Mouse (Mus musculus) stomach, embryonic 16.5 days (tissue): ENCODE results near the gene Neurl1a. TPM values are rescaled to one million over a fixed set of nuclear protein-coding genes. Genes with fewer than 3 reads are reported as not detected.

Experiments used
- ATAC-seq: fragments of 200-750 bp; cut with Nextera tagmentation; 2 replicates; pipeline ENCODE4 v1.8.0; 2017; ENCODE audit warnings: moderate number of reproducible peaks, moderate TSS enrichment; ENCODE audit not compliant: insufficient read depth, low FRiP score
- H3K27ac ChIP-seq: fragments of 300-500 bp; sonication (generic); 2 replicates; pipeline ENCODE4 v1.5.1; 2014; ENCODE audit warnings: low read length
- H3K27me3 ChIP-seq: fragments of 300-500 bp; sonication (generic); 2 replicates; pipeline ENCODE4 v1.6.1; 2014; ENCODE audit warnings: low read length, control low read depth, mixed read lengths; ENCODE audit not compliant: control insufficient read depth, insufficient read depth
- H3K36me3 ChIP-seq: fragments of 300-500 bp; sonication (generic); 2 replicates; pipeline ENCODE4 v1.6.1; 2014; ENCODE audit warnings: low read length; ENCODE audit not compliant: control insufficient read depth, insufficient read depth
- H3K4me1 ChIP-seq: fragments of 300-500 bp; sonication (generic); 2 replicates; pipeline ENCODE4 v1.6.1; 2014; ENCODE audit warnings: low read length, control low read depth, mixed read lengths; ENCODE audit not compliant: control insufficient read depth, insufficient read depth
- H3K4me2 ChIP-seq: fragments of 300-500 bp; sonication (generic); 2 replicates; pipeline ENCODE4 v1.6.1; 2014; ENCODE audit warnings: low read depth, low read length, mixed read lengths
- H3K4me3 ChIP-seq: fragments of 300-500 bp; sonication (generic); replicated peaks from 2 replicates; pipeline ENCODE4 v1.5.1; 2014; ENCODE audit warnings: mild to moderate bottlenecking, low read length
- H3K9ac ChIP-seq: fragments of 300-500 bp; sonication (generic); 2 replicates; pipeline ENCODE4 v1.6.1; 2014; ENCODE audit warnings: low read length
- H3K9me3 ChIP-seq: fragments of 300-500 bp; sonication (generic); replicated peaks from 2 replicates; pipeline ENCODE4 v1.6.1; 2016; ENCODE audit warnings: low read length, control low read depth; ENCODE audit not compliant: control insufficient read depth
- WGBS: fragments of 180-500 bp; shearing (Covaris S2); extraction: QIAGEN DNeasy Blood & Tissue Kit; methylation state at CpG from one replicate; pipeline ENCODE4 v1.1.7; 2014; 5-methylcytosine and 5-hydroxymethylcytosine counted together
- polyA plus RNA-seq: library from polyadenylated mRNA; unstranded; fragments of >200 nt; fragmentation: Nextera tagmentation; extraction: Ambion mirVana; gene quantifications from 2 replicates; pipeline ENCODE4 v1.2.1, GENCODE M21; 2015

Neurl1a gene
- polyA plus RNA-seq, 1 experiment from 2014 or later, result 6.8 TPM

GRCm38 (mm10) chr19:47291307-47292080 is 112.9 kb downstream of the Neurl1a start:
- H3K4me1 ChIP-seq, result peaks cover 25% of the 10 kb centered on the region
- H3K36me3 ChIP-seq, result no peaks in the 10 kb centered on the region
- no peak overlapping the region for H3K4me3 ChIP-seq
- ATAC-seq, result peak; percentile 65
- H3K9me3 ChIP-seq, result no peaks in the 10 kb centered on the region
- peak overlapping the region; percentile 22 for H3K9ac ChIP-seq
- 42% methylated on average over 7 of the region's 7 CpGs for WGBS
- no peaks in the 10 kb centered on the region for H3K27me3 ChIP-seq
- H3K27ac ChIP-seq, result peak overlapping the region; percentile 84
- H3K4me2 ChIP-seq, result no peak overlapping the region

DNA sequence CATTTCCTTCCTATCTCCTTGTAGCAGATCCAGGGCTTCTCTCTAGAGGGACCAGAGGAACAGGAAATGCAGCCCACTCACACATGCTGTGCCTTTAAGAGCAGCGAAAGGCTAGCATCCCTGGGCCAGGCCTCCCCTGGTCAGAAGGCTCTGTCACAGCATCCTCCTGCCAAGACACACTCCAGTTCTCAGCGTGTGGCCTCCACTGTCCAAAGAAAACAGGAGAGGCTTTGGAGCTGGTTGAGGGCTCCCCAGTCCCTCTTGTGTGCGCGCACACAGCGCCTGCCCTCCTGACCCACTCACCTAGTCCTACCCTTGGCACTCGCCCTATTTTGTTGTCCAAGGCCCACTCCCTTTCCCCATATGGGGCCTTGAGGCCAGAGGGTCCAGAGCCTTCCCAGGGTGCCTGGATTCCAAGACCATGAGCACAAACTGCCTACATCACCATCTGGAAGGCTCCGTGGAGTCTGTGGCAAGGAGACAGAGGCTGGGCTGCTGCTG is 113.9 kb downstream of the Neurl1a start:
- Histone ChIP-seq H3K9ac (no peak overlapping the region; the same call in 1 of the 2 replicates), H3K4me2 (no peak overlapping the region), H3K9me3 (no peaks in the 10 kb centered on the region), H3K4me1 (peaks cover 25% of the 10 kb centered on the region), H3K27ac (peak overlapping the region; percentile 84), H3K36me3 (no peaks in the 10 kb centered on the region), H3K4me3 (no peak overlapping the region), H3K27me3 (no peaks in the 10 kb centered on the region)
- peak; percentile 35; the same call in 1 of the 2 replicates for ATAC-seq
- 43% methylated on average over 7 of the region's 7 CpGs for WGBS

- peaks cover 25% of the 10 kb centered on the region for H3K4me1 ChIP-seq
- 86% methylated on average over 11 of the region's 11 CpGs for WGBS
- H3K9ac ChIP-seq, result no peak overlapping the region
- H3K4me2 ChIP-seq, result no peak overlapping the region
- H3K9me3 ChIP-seq, result no peaks in the 10 kb centered on the region
- H3K4me3 ChIP-seq, result no peak overlapping the region
- ATAC-seq, result no peak
- no peaks in the 10 kb centered on the region for H3K27me3 ChIP-seq
- H3K27ac ChIP-seq, result no peak overlapping the region
- no peaks in the 10 kb centered on the region for H3K36me3 ChIP-seq
These were observed 119.5 kb downstream of the Neurl1a start for GRCm38 (mm10) chr19:47298100-47298499.

DNA sequence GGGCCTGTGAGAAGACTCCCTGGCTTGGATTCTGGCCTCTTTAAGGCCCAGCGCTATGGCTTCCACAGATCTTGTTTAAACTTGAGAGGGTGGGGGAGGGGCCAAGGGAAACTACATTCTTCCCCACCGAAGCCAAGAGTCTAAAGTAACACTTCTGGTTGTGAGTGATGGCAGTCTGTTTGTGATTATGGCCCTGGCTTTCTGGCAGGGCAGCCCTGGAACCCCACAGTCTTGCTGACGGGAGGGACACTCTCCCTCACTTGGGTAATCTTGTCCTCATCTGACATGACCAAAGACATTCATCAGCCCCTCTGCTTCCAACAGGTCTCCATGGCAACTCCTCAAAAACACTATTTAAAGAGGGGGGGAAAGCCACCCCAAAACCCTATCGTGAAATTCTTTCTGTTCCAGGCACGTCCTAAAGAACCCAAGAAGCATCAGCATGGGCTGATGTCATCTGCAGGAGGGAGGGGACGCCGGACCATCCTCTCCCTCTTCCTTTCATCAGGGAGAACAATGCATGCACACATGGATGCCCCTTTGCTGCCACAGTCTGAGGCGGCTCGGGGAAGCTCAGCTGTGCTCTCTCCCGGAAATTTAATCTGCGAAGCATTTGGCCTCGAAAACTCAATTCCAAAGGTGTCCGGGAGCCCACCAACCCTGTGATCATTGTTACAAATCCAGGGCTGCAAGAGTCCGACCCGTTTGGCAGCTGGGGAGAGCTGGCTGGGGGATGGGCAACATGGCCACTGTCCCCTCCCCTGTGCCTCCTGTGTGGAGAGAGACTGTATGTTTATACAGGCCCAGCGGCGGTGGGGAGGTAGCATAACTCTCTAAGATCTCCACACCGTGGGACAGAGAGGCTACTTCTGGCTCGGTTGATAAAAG is 122.9 kb downstream of the Neurl1a start:
- H3K36me3 ChIP-seq, result peaks cover 2% of the 10 kb centered on the region; the same call in 1 of the 2 replicates
- H3K27me3 ChIP-seq, result no peaks in the 10 kb centered on the region
- peaks cover 34% of the 10 kb centered on the region for H3K4me1 ChIP-seq
- H3K4me2 ChIP-seq, result peak overlapping the region; percentile 23
- H3K9ac ChIP-seq, result peak overlapping the region; percentile 4
- no peak overlapping the region for H3K4me3 ChIP-seq
- 0 out of 2 replicates have a peak, but pooled peaks have one; percentile 12 for ATAC-seq
- H3K9me3 ChIP-seq, result no peaks in the 10 kb centered on the region
- H3K27ac ChIP-seq, result peak overlapping the region; percentile 78
- WGBS, result 15% methylated on average over 19 of the region's 19 CpGs

- no peak overlapping the region for H3K4me2 ChIP-seq
- peak overlapping the region; percentile 16 for H3K9ac ChIP-seq
- H3K36me3 ChIP-seq, result peaks cover 2% of the 10 kb centered on the region; the same call in 1 of the 2 replicates
- peaks cover 34% of the 10 kb centered on the region for H3K4me1 ChIP-seq
- H3K27ac ChIP-seq, result peak overlapping the region; percentile 78
- no peaks in the 10 kb centered on the region for H3K9me3 ChIP-seq
- ATAC-seq, result peak; percentile 22; the same call in 1 of the 2 replicates
- 52% methylated on average over 21 of the region's 21 CpGs for WGBS
- H3K27me3 ChIP-seq, result no peaks in the 10 kb centered on the region
- H3K4me3 ChIP-seq, result no peak overlapping the region
These were observed 123.7 kb downstream of the Neurl1a start for GRCm38 (mm10) chr19:47302191-47302852.

DNA sequence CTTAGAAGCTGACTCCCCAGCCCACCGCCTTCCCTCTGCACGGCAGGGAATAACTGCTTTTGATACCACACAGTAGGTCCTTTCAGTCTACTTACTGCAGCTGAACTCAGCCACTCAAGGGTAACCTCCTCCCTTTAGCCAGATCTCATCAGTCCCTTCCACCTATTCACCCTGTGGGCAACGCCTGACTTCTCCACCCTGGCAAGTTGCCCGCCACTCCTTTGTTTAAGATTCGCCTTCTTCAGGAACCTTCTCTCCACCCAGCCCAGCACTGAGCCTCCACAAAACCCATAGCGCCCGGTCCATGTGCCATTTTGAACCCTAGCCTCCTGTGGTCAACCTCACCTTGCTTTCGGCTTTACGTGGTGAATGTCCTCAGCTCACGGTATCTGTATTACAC is 124.5 kb downstream of the Neurl1a start:
- Histone ChIP-seq H3K27ac (peak overlapping the region; percentile 78), H3K4me2 (no peak overlapping the region), H3K4me3 (no peak overlapping the region), H3K36me3 (peaks cover 2% of the 10 kb centered on the region; the same call in 1 of the 2 replicates), H3K4me1 (peaks cover 34% of the 10 kb centered on the region), H3K9ac (0 out of 2 replicates have a peak overlapping the region, but pooled peaks have one; percentile 16), H3K27me3 (no peaks in the 10 kb centered on the region), H3K9me3 (no peaks in the 10 kb centered on the region)
- 75% methylated on average over 10 of the region's 10 CpGs for WGBS
- ATAC-seq, result peak; percentile 42; the same call in 1 of the 2 replicates

- 82% methylated on average over 5 of the region's 5 CpGs for WGBS
These were observed 125.6 kb downstream of the Neurl1a start for GRCm38 (mm10) chr19:47304170-47304745.

GRCm38 (mm10) chr19:47305401-47305800 is 126.8 kb downstream of the Neurl1a start:
- Histone ChIP-seq H3K27ac (no peak overlapping the region), H3K4me2 (no peak overlapping the region), H3K4me3 (no peak overlapping the region), H3K27me3 (no peaks in the 10 kb centered on the region), H3K9ac (no peak overlapping the region), H3K4me1 (peaks cover 39% of the 10 kb centered on the region), H3K36me3 (peaks cover 2% of the 10 kb centered on the region; the same call in 1 of the 2 replicates), H3K9me3 (no peaks in the 10 kb centered on the region)
- WGBS, result 82% methylated on average over 10 of the region's 10 CpGs
- ATAC-seq, result no peak

More at GRCm38 (mm10) chr19:47304170-47304745, 125.6 kb downstream of the Neurl1a start:
- no peak for ATAC-seq
- Histone ChIP-seq H3K4me1 (peaks cover 37% of the 10 kb centered on the region), H3K4me3 (no peak overlapping the region), H3K27me3 (no peaks in the 10 kb centered on the region), H3K9ac (no peak overlapping the region), H3K36me3 (peaks cover 2% of the 10 kb centered on the region; the same call in 1 of the 2 replicates), H3K9me3 (no peaks in the 10 kb centered on the region), H3K27ac (peak overlapping the region; percentile 4; the same call in 1 of the 2 replicates), H3K4me2 (no peak overlapping the region)
